Mouse (Mus musculus): ENCODE measurements at regions not wholly inside any gene's neighbourhood (a gene's known extent, or its start where the extent isn't known, plus 50 kb on each side); places are given as distances from the start of the nearest gene placed in this dataset.
A peak's percentile ranks its signal among the peaks of the same experiment; 100 is the strongest.
"Not testable (repeated sequence)": the region's sequence is repeated elsewhere in the genome, so short reads cannot be mapped to it uniquely, and the experiment has no call there.

- ATAC-seq (no peak), DNase-seq (no peak)
- Histone ChIP-seq H3K36me3 (ENCODE audit: insufficient read depth) (no peaks in the 10 kb centered on the region), H3K27ac (ENCODE audit: low read depth, low read length) (no peak overlapping the region), H3K4me2 (ENCODE audit: low read depth) (no peak overlapping the region), H3K9me3 (ENCODE audit: low read length) (no peaks in the 10 kb centered on the region), H3K27me3 (ENCODE audit: insufficient read depth, low read length) (no peaks in the 10 kb centered on the region), H3K4me1 (ENCODE audit: insufficient read depth) (no peaks in the 10 kb centered on the region), H3K4me3 (ENCODE audit: low read depth, low read length) (no peak overlapping the region), H3K9ac (no peak overlapping the region)
- no peak for TF ChIP-seq CTCF (IDR thresholded peaks at IDR 0.05; ENCODE audit: low read depth)
- WGBS = 82% methylated on average over 8 of the region's 8 CpGs
These were observed 199.4 kb downstream of the Faxc start for GRCm38 (mm10) chr4:22130511-22130910.

GRCm38 (mm10) chr4:22131751-22132736, 200.9 kb downstream of the Faxc start:
- Histone ChIP-seq H3K9ac (no peak overlapping the region), H3K4me2 (ENCODE audit: low read depth) (no peak overlapping the region), H3K4me1 (ENCODE audit: insufficient read depth) (no peaks in the 10 kb centered on the region), H3K27ac (ENCODE audit: low read depth, low read length) (no peak overlapping the region), H3K9me3 (ENCODE audit: low read length) (no peaks in the 10 kb centered on the region), H3K36me3 (ENCODE audit: insufficient read depth) (no peaks in the 10 kb centered on the region), H3K4me3 (ENCODE audit: low read depth, low read length) (no peak overlapping the region), H3K27me3 (ENCODE audit: insufficient read depth, low read length) (no peaks in the 10 kb centered on the region)
- 65% methylated on average over 13 of the region's 13 CpGs for WGBS
- ATAC-seq = peak; percentile 77
- TF ChIP-seq CTCF (IDR thresholded peaks at IDR 0.05; ENCODE audit: low read depth) = peak; percentile 81
- DNase-seq = peak; percentile 77

DNA sequence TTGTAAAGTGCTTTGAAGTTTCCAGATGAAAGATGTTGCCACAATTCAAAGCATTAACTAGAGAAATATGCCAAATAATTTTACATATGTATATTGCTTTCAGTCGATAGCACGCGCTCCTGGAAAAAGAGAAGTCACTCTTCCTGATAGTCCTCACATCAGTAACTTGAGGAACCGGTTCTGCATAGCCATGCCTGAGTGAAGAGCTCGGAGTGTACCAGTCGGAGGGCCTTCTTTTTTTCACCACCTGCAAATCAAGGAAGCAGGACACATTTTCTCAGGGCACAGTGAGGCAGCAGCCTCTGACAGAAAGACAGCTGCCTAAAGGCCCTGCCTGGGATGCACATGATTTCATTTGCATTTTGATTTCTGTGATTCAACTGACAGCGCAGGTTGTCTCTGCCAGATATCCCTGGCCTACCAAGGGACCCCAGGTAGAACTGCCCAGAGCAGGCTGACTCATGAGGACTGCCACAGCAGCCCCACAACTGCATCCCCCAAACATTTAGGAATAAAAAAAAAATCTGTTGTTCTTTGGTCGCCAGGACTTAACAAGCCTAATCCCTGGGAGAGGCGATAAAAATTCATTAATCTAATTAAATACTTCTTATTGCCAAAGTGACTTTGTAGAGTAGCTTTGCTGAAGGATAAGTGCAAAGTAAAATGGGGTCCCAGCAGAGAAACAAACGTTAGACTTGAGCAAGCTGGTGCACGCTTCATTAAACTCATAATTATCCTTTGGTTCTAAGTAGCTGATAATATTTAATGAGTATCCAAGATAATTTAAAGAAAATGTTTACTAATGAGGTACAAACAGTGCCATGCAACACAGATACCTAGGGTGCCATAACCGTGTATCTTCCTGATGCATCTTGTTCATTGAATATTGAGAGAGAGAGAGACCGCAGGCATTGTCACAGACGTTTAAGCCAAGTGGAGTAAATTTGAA, 202.7 kb downstream of the Faxc start:
- no peak overlapping the region for H3K27ac ChIP-seq (ENCODE audit: low read depth, low read length)
- no peaks in the 10 kb centered on the region for H3K9me3 ChIP-seq (ENCODE audit: low read length)
- no peak for TF ChIP-seq CTCF (IDR thresholded peaks at IDR 0.05; ENCODE audit: low read depth)
- DNase-seq (no peak), ATAC-seq (no peak)
- H3K36me3 ChIP-seq (ENCODE audit: insufficient read depth) = no peaks in the 10 kb centered on the region
- no peak overlapping the region for H3K9ac ChIP-seq
- WGBS = 47% methylated on average over 14 of the region's 14 CpGs
- no peaks in the 10 kb centered on the region for H3K4me1 ChIP-seq (ENCODE audit: insufficient read depth)
- H3K4me3 ChIP-seq (ENCODE audit: low read depth, low read length) = no peak overlapping the region
- H3K4me2 ChIP-seq (ENCODE audit: low read depth) = no peak overlapping the region
- H3K27me3 ChIP-seq (ENCODE audit: insufficient read depth, low read length) = no peaks in the 10 kb centered on the region

GRCm38 (mm10) chr4:22140122-22140521, 209.0 kb downstream of the Faxc start:
- Histone ChIP-seq H3K36me3 (ENCODE audit: insufficient read depth) (no peaks in the 10 kb centered on the region), H3K4me3 (ENCODE audit: low read depth, low read length) (no peak overlapping the region), H3K27me3 (ENCODE audit: insufficient read depth, low read length) (no peaks in the 10 kb centered on the region), H3K4me2 (ENCODE audit: low read depth) (no peak overlapping the region), H3K4me1 (ENCODE audit: insufficient read depth) (no peaks in the 10 kb centered on the region), H3K27ac (ENCODE audit: low read depth, low read length) (no peak overlapping the region), H3K9ac (no peak overlapping the region), H3K9me3 (ENCODE audit: low read length) (no peaks in the 10 kb centered on the region)
- 38% methylated on average over 3 of the region's 3 CpGs for WGBS
- DNase-seq (no peak), ATAC-seq (no peak)
- no peak for TF ChIP-seq CTCF (IDR thresholded peaks at IDR 0.05; ENCODE audit: low read depth)

DNA sequence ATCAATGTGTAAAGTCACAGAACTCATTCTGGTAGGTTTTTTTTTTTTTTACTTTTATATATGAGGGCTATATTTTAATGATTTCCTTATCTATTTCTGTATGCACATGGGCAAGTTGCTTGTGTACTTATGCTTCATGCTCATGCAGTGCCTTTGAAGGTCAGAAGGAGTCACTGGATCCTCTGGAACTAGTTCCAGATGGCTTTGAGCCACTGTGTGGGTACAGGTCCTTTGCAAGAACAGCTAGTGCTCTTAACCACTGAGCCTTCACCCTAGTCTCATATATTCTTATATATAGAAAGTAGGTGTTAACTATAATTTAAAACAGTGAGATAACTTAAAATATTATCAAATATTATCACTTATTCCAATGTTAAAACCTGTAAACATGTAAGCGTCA, 212.4 kb downstream of the Faxc start:
- ATAC-seq (no peak), DNase-seq (no peak)
- H3K4me3 ChIP-seq (ENCODE audit: low read depth, low read length) = no peak overlapping the region
- no peaks in the 10 kb centered on the region for H3K36me3 ChIP-seq (ENCODE audit: insufficient read depth)
- no peak for TF ChIP-seq CTCF (IDR thresholded peaks at IDR 0.05; ENCODE audit: low read depth)
- no peak overlapping the region for H3K9ac ChIP-seq
- H3K27ac ChIP-seq (ENCODE audit: low read depth, low read length) = no peak overlapping the region
- no peak overlapping the region for H3K4me2 ChIP-seq (ENCODE audit: low read depth)
- no peaks in the 10 kb centered on the region for H3K4me1 ChIP-seq (ENCODE audit: insufficient read depth)
- no peaks in the 10 kb centered on the region for H3K27me3 ChIP-seq (ENCODE audit: insufficient read depth, low read length)
- WGBS = 100% methylated on average over 1 of the region's 1 CpGs
- no peaks in the 10 kb centered on the region for H3K9me3 ChIP-seq (ENCODE audit: low read length)

GRCm38 (mm10) chr4:22144834-22145233, 212.5 kb upstream of the Fbxl4 start:
- WGBS = 62% methylated on average over 1 of the region's 1 CpGs
- H3K4me2 ChIP-seq (ENCODE audit: low read depth); ATAC-seq: not testable (repeated sequence)

More at GRCm38 (mm10) chr4:22144834-22145233, 212.5 kb upstream of the Fbxl4 start:
- H3K9me3 ChIP-seq (ENCODE audit: low read length); H3K9ac ChIP-seq; H3K4me1 ChIP-seq (ENCODE audit: insufficient read depth); H3K27ac ChIP-seq (ENCODE audit: low read depth, low read length); DNase-seq; H3K27me3 ChIP-seq (ENCODE audit: insufficient read depth, low read length); H3K36me3 ChIP-seq (ENCODE audit: insufficient read depth); H3K4me3 ChIP-seq (ENCODE audit: low read depth, low read length): not testable (repeated sequence)
